Mouse (Mus musculus) heart, adult 2 months (tissue): ENCODE results near the gene AB124611.

Experiments used
- CTCF ChIP-seq: fragments of 200-600 bp; IDR thresholded peaks from 2 replicates; pipeline ENCODE4 v1.8.1; 2022; ENCODE audit warnings: antibody characterized with exemption, mild to moderate bottlenecking, moderate library complexity
- EP300 ChIP-seq: fragments of 200-500 bp; IDR thresholded peaks from 2 replicates; pipeline ENCODE4 v1.6.1; 2011; ENCODE audit warnings: low read depth, low read length, control low read depth; ENCODE audit not compliant: insufficient read depth
- POLR2A ChIP-seq: fragments of 200-500 bp; IDR thresholded peaks from 2 replicates; pipeline ENCODE4 v1.6.1; 2011; ENCODE audit warnings: mild to moderate bottlenecking, low read depth, low read length, control low read depth; ENCODE audit not compliant: insufficient read depth

DNA sequence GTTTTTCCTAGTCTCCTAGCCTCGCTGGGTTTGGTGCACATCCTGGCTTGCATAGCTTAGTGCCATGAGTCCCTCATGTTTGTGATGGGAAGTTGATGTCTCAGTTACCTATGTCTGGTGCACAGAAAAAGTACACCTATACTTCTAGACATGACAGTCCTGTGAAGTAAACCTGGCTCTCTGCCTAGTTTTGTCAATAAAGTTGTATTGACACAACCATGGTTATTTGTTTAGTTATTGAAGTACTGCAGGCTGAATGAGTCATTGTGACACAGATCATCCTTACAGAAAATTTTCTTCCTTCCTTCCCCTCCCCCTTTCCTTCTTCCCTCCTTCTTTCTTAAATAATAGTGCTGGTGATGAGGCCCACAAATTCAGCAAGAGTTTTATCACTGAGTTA lies 38.4 kb downstream of the AB124611 start:
- TF ChIP-seq CTCF (no peak), POLR2A (no peak), EP300 (no peak)
